Mouse (Mus musculus) heart, postnatal 0 days (tissue): ENCODE data around the gene Tbc1d5. TPM values are rescaled to one million over a fixed set of nuclear protein-coding genes. Genes with fewer than 3 reads are reported as not detected.

Experiments used
- ATAC-seq: fragments of 200-750 bp; cut with Nextera tagmentation; 2 replicates; pipeline ENCODE4 v1.8.0; 2017; ENCODE audit warnings: low read depth, moderate number of reproducible peaks, moderate library complexity; ENCODE audit not compliant: insufficient read depth
- DNase-seq: peaks from one replicate; pipeline ENCODE4 v3.0.0-alpha.2; 2016; ENCODE audit warnings: low spot score
- H3K27ac ChIP-seq: fragments of 300-500 bp; sonication (generic); 2 replicates; pipeline ENCODE4 v1.5.1; 2014; ENCODE audit warnings: low read depth, mild to moderate bottlenecking
- H3K27me3 ChIP-seq: fragments of 300-500 bp; sonication (generic); 2 replicates; pipeline ENCODE4 v1.6.1; 2014; ENCODE audit warnings: low read length, mixed read lengths; ENCODE audit not compliant: control insufficient read depth, insufficient read depth
- H3K36me3 ChIP-seq: fragments of 300-500 bp; sonication (generic); replicated peaks from 2 replicates; pipeline ENCODE4 v1.6.1; 2014; ENCODE audit warnings: low read length, mixed read lengths; ENCODE audit not compliant: control insufficient read depth, insufficient read depth
- H3K4me1 ChIP-seq: fragments of 300-500 bp; sonication (generic); 2 replicates; pipeline ENCODE4 v1.6.1; 2014; ENCODE audit warnings: antibody characterized with exemption; ENCODE audit not compliant: control insufficient read depth, insufficient read depth
- H3K4me2 ChIP-seq: fragments of 300-500 bp; sonication (generic); 2 replicates; pipeline ENCODE4 v1.6.1; 2014; ENCODE audit warnings: low read depth, mild to moderate bottlenecking, low read length, moderate library complexity
- H3K4me3 ChIP-seq: fragments of 300-500 bp; sonication (generic); 2 replicates; pipeline ENCODE4 v1.5.1; 2014; ENCODE audit warnings: low read depth, low read length
- H3K9ac ChIP-seq: fragments of 300-500 bp; sonication (generic); replicated peaks from 2 replicates; pipeline ENCODE4 v1.6.1; 2014; ENCODE audit warnings: low read depth, low read length, mixed read lengths
- H3K9me3 ChIP-seq: fragments of 300-500 bp; sonication (generic); replicated peaks from 2 replicates; pipeline ENCODE4 v1.6.1; 2016; ENCODE audit warnings: low read length; ENCODE audit not compliant: control insufficient read depth
- CTCF ChIP-seq: IDR thresholded peaks from 2 replicates; pipeline ENCODE4 v1.5.1; 2016; ENCODE audit warnings: antibody characterized with exemption, control low read depth, low read depth
- EP300 ChIP-seq: IDR thresholded peaks from 2 replicates; pipeline ENCODE4 v1.6.1; 2016; ENCODE audit warnings: antibody characterized with exemption, low read depth
- WGBS: fragments of 180-500 bp; shearing (Covaris S2); extraction: QIAGEN DNeasy Blood & Tissue Kit; methylation state at CpG from one replicate; pipeline ENCODE4 v1.1.7; 2014; 5-methylcytosine and 5-hydroxymethylcytosine counted together
- polyA plus RNA-seq: library from polyadenylated mRNA; unstranded; fragments of >200 nt; fragmentation: Nextera tagmentation; extraction: Ambion mirVana; gene quantifications from 2 replicates; pipeline ENCODE4 v1.2.1, GENCODE M21; 2015
- total RNA-seq: library from RNA; depleted of rRNA; stranded (reverse); fragments of >200 nt; gene quantifications from 2 replicates; pipeline ENCODE4 v1.2.3, GENCODE M21; 2014; ENCODE audit warnings: low replicate concordance

The Tbc1d5 gene
- total and polyA plus RNA-seq, 2 experiments from 2014 or later, result 4.9 to 40.9 TPM

DNA sequence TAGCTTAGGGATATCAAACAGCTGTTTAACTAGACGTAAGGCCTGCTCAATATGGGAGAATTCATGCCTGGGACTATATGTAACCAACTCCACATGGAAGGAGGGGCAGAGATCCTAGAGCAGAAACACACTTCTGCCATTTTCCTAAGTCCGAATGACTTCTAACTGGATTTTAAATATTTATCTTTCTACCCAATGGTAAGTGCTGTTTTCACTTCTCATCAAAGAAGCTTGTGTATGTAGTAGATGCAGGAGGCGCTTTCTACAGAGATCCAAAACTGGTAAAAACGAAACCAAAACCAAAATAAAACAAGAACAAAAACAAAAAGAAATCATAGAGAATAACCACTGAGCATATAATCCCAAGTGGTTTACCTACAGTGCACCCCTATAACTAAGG lies 299.2 kb downstream of the Tbc1d5 start:
- Histone ChIP-seq H3K9me3 (no peaks in the 10 kb centered on the region), H3K4me1 (no peaks in the 10 kb centered on the region)
- TF ChIP-seq CTCF (no peak), EP300 (no peak)

GRCm38 (mm10) chr17:50876451-50876850 lies 302.7 kb downstream of the Tbc1d5 start:
- Histone ChIP-seq H3K27ac (no peak overlapping the region), H3K4me1 (no peaks in the 10 kb centered on the region), H3K4me2 (no peak overlapping the region), H3K9ac (no peak overlapping the region), H3K4me3 (no peak overlapping the region), H3K27me3 (no peaks in the 10 kb centered on the region), H3K9me3 (no peaks in the 10 kb centered on the region), H3K36me3 (no peaks in the 10 kb centered on the region)
- TF ChIP-seq CTCF (no peak), EP300 (no peak)
- no peak for ATAC-seq
- DNase-seq, result no peak
- 67% methylated on average over 5 of the region's 5 CpGs for WGBS

More for the DNA sequence above, 299.2 kb downstream of the Tbc1d5 start:
- no peaks in the 10 kb centered on the region for H3K36me3 ChIP-seq
- ATAC-seq, result no peak
- no peak overlapping the region for H3K4me2 ChIP-seq
- DNase-seq, result no peak
- 93% methylated on average over 4 of the region's 4 CpGs for WGBS
- H3K27me3 ChIP-seq, result no peaks in the 10 kb centered on the region
- H3K4me3 ChIP-seq, result no peak overlapping the region
- no peak overlapping the region for H3K27ac ChIP-seq
- no peak overlapping the region for H3K9ac ChIP-seq

DNA sequence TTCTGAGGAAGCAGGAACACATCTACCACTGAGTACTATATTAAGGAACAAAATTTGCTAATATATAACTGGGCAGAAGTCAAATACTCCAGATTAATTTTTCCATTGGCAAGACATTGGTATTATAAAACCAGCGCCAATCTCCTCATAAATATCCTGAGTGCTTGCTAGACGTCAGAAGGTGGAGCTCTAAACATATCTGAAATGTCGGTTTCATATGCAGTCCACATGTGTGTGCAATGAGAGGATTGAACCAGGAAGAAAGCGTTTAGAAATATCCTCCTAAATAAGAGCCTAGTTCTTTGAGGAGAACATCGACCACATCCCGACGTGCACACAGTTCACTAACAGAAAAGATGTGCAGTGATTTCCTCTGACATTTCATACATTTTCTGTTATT lies 305.1 kb downstream of the Tbc1d5 start:
- H3K9me3 ChIP-seq, result no peaks in the 10 kb centered on the region
- no peak for DNase-seq
- peak; percentile 19; the same call in 1 of the 2 replicates for TF ChIP-seq CTCF
- TF ChIP-seq EP300, result no peak
- H3K4me2 ChIP-seq, result no peak overlapping the region
- no peak for ATAC-seq
- H3K4me1 ChIP-seq, result no peaks in the 10 kb centered on the region
- H3K27me3 ChIP-seq, result no peaks in the 10 kb centered on the region
- no peak overlapping the region for H3K27ac ChIP-seq
- WGBS, result 71% methylated on average over 7 of the region's 7 CpGs
- H3K9ac ChIP-seq, result no peak overlapping the region
- H3K36me3 ChIP-seq, result no peaks in the 10 kb centered on the region
- no peak overlapping the region for H3K4me3 ChIP-seq

- ATAC-seq (no peak), DNase-seq (no peak)
- Histone ChIP-seq H3K4me3 (no peak overlapping the region), H3K4me1 (no peaks in the 10 kb centered on the region), H3K36me3 (no peaks in the 10 kb centered on the region), H3K27ac (no peak overlapping the region), H3K9me3 (no peaks in the 10 kb centered on the region), H3K4me2 (no peak overlapping the region), H3K27me3 (no peaks in the 10 kb centered on the region), H3K9ac (no peak overlapping the region)
- TF ChIP-seq CTCF (no peak), EP300 (no peak)
- WGBS, result 81% methylated on average over 4 of the region's 4 CpGs
Observed at GRCm38 (mm10) chr17:50872600-50872999, 306.6 kb downstream of the Tbc1d5 start.

- H3K4me1 ChIP-seq, result no peaks in the 10 kb centered on the region
- H3K9ac ChIP-seq, result no peak overlapping the region
- H3K27me3 ChIP-seq, result no peaks in the 10 kb centered on the region
- no peak overlapping the region for H3K4me3 ChIP-seq
- no peak overlapping the region for H3K4me2 ChIP-seq
- no peaks in the 10 kb centered on the region for H3K9me3 ChIP-seq
- ATAC-seq, result no peak
- 56% methylated on average over 3 of the region's 3 CpGs for WGBS
- no peak overlapping the region for H3K27ac ChIP-seq
- no peak for DNase-seq
- no peaks in the 10 kb centered on the region for H3K36me3 ChIP-seq
- no peak for TF ChIP-seq EP300
Observed at GRCm38 (mm10) chr17:50867297-50867696, 311.9 kb downstream of the Tbc1d5 start.

DNA sequence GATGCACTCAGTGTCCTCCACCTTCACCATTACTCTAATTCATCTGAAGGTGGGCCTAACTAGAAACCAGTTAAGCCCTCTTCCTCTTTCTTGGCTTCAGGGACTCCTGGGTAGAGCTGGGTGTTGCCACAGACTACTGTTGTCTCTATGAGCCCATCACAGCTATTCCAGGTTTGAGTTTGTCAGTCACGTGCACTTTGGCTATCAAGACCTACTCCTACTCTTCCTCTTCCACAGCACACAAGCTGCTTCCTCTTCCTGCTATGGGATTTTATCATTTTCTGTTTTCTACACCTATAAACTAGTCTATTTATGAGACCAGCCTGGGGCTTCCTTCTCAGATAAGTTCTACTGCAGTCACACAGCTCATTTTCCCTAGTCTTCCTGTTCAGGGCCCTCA lies 314.4 kb downstream of the Tbc1d5 start:
- Histone ChIP-seq H3K4me1 (no peaks in the 10 kb centered on the region), H3K27ac (no peak overlapping the region), H3K4me2 (no peak overlapping the region), H3K36me3 (no peaks in the 10 kb centered on the region), H3K4me3 (no peak overlapping the region), H3K27me3 (no peaks in the 10 kb centered on the region), H3K9me3 (no peaks in the 10 kb centered on the region), H3K9ac (no peak overlapping the region)
- 57% methylated on average over 1 of the region's 1 CpGs for WGBS
- ATAC-seq (no peak), DNase-seq (no peak)
- no peak for TF ChIP-seq EP300
